Mouse (Mus musculus) v-Abl transformed pro-B cells (cell line): ENCODE results near the gene Gm20696.

Source experiments
- in situ Hi-C, 2 experiments: fragments of 400-800 bp; cut with MboI; formaldehyde crosslinking; loops; one replicate each; pipeline ENCODE4 v1.15.1; 2025; ENCODE audit not compliant: unreplicated experiment in 2 of 2

Gene Gm20696

GRCm38 (mm10) chr6:99285026-99285425 lies 381.6 kb downstream of the Gm20696 start:
- in situ Hi-C loops: loop anchor here in 1 of 2 experiments (25.0 kb wide), 1 partner anchor 327 kb away; no protein-coding TSS in a partner anchor

GRCm38 (mm10) chr6:99284019-99284418 lies 382.6 kb downstream of the Gm20696 start:
- in situ Hi-C loops: loop anchor here in 1 of 2 experiments (5.0 to 25.0 kb wide), 2 partner anchors 168 to 328 kb away; no protein-coding TSS in a partner anchor

- in situ Hi-C loops: loop anchor here in 1 of 2 experiments (5.0 to 25.0 kb wide), 2 partner anchors 169 to 329 kb away; no protein-coding TSS in a partner anchor
Observed at GRCm38 (mm10) chr6:99282866-99283657, 383.5 kb downstream of the Gm20696 start.

- in situ Hi-C loops: loop anchor here in 1 of 2 experiments (5.0 to 25.0 kb wide), 2 partner anchors 171 to 331 kb away; no protein-coding TSS in a partner anchor
Observed at GRCm38 (mm10) chr6:99281433-99281832, 385.2 kb downstream of the Gm20696 start.

GRCm38 (mm10) chr6:99280619-99281018 lies 386.0 kb downstream of the Gm20696 start:
- in situ Hi-C loops: loop anchor here in 1 of 2 experiments (5.0 to 25.0 kb wide), 2 partner anchors 172 to 332 kb away; no protein-coding TSS in a partner anchor

- in situ Hi-C loops: loop anchor here in 1 of 2 experiments (25.0 kb wide), 1 partner anchor 335 kb away; no protein-coding TSS in a partner anchor
Observed at GRCm38 (mm10) chr6:99277251-99277650, 389.3 kb downstream of the Gm20696 start.

GRCm38 (mm10) chr6:99276297-99276653 lies 390.3 kb downstream of the Gm20696 start:
- in situ Hi-C loops: loop anchor here in 1 of 2 experiments (25.0 kb wide), 1 partner anchor 336 kb away; no protein-coding TSS in a partner anchor

GRCm38 (mm10) chr6:99275381-99276296 lies 391.0 kb downstream of the Gm20696 start:
- in situ Hi-C loops: loop anchor here in 1 of 2 experiments (25.0 kb wide), 1 partner anchor 337 kb away; no protein-coding TSS in a partner anchor

- in situ Hi-C loops: loop anchor here in 1 of 2 experiments (25.0 kb wide), 1 partner anchor 338 kb away; no protein-coding TSS in a partner anchor
Observed at GRCm38 (mm10) chr6:99274667-99275066, 391.9 kb downstream of the Gm20696 start.

- in situ Hi-C loops: no loop called here
Observed at GRCm38 (mm10) chr6:99274222-99274621, 392.4 kb downstream of the Gm20696 start.

- in situ Hi-C loops: no loop called here
Observed at GRCm38 (mm10) chr6:99273177-99273576, 393.4 kb downstream of the Gm20696 start.

- in situ Hi-C loops: no loop called here
Observed at GRCm38 (mm10) chr6:99272174-99272573, 394.4 kb downstream of the Gm20696 start.

- in situ Hi-C loops: no loop called here
Observed at GRCm38 (mm10) chr6:99271741-99272140, 394.9 kb downstream of the Gm20696 start.

GRCm38 (mm10) chr6:99269921-99270320 lies 396.7 kb downstream of the Gm20696 start:
- in situ Hi-C loops: loop anchor here (5.0 to 10.0 kb wide), 5 partner anchors 32 to 245 kb away; no protein-coding TSS in a partner anchor

GRCm38 (mm10) chr6:99268171-99269061 lies 398.2 kb downstream of the Gm20696 start:
- in situ Hi-C loops: loop anchor here (5.0 to 10.0 kb wide), 5 partner anchors 34 to 246 kb away; no protein-coding TSS in a partner anchor

GRCm38 (mm10) chr6:99265945-99266656 lies 400.5 kb downstream of the Gm20696 start:
- in situ Hi-C loops: loop anchor here (5.0 to 10.0 kb wide), 5 partner anchors 36 to 249 kb away; no protein-coding TSS in a partner anchor

GRCm38 (mm10) chr6:99265173-99265572 lies 401.4 kb downstream of the Gm20696 start:
- in situ Hi-C loops: loop anchor here (5.0 to 10.0 kb wide), 5 partner anchors 37 to 250 kb away; no protein-coding TSS in a partner anchor
